Mouse (Mus musculus) right cerebral cortex, postnatal 14 days (tissue): Measurements from ENCODE around the gene Gm29427.

Source experiments
- DNase-seq: peaks from one replicate; pipeline ENCODE4 v3.0.0; 2022

Gene Gm29427

GRCm38 (mm10) chr1:130715561-130716217 lies at the start of gene Gm29427:
Gene Gm29427 (minus strand): TSS chr1:130715799.
- DNase-seq: peak; percentile 89

- DNase-seq: no peak
Observed at GRCm38 (mm10) chr1:130764027-130764461, 48.4 kb upstream of the Gm29427 start.

- DNase-seq: no peak
Observed at GRCm38 (mm10) chr1:130762045-130762760, 46.6 kb upstream of the Gm29427 start.

GRCm38 (mm10) chr1:130761597-130761996 lies 46.0 kb upstream of the Gm29427 start:
- no peak for DNase-seq

GRCm38 (mm10) chr1:130759689-130760088 lies 44.1 kb upstream of the Gm29427 start:
- no peak for DNase-seq

- no peak for DNase-seq
Observed at GRCm38 (mm10) chr1:130746819-130747218, 31.2 kb upstream of the Gm29427 start.

GRCm38 (mm10) chr1:130745591-130745990 lies 30.0 kb upstream of the Gm29427 start:
- DNase-seq: no peak

- no peak for DNase-seq
Observed at GRCm38 (mm10) chr1:130744961-130745360, 29.4 kb upstream of the Gm29427 start.

- DNase-seq: no peak
Observed at GRCm38 (mm10) chr1:130744217-130744616, 28.6 kb upstream of the Gm29427 start.

GRCm38 (mm10) chr1:130743775-130744174 lies 28.2 kb upstream of the Gm29427 start:
- DNase-seq: no peak

GRCm38 (mm10) chr1:130742201-130742600 lies 26.6 kb upstream of the Gm29427 start:
- DNase-seq: no peak

- peak; percentile 47 for DNase-seq
Observed at GRCm38 (mm10) chr1:130740781-130741720, 25.5 kb upstream of the Gm29427 start.

GRCm38 (mm10) chr1:130740227-130740648 lies 24.6 kb upstream of the Gm29427 start:
- peak; percentile 31 for DNase-seq

GRCm38 (mm10) chr1:130739636-130740035 lies 24.0 kb upstream of the Gm29427 start:
- DNase-seq: no peak

- DNase-seq: no peak
Observed at GRCm38 (mm10) chr1:130738551-130739106, 23.0 kb upstream of the Gm29427 start.

- DNase-seq: no peak
Observed at GRCm38 (mm10) chr1:130737916-130738315, 22.3 kb upstream of the Gm29427 start.

- DNase-seq: no peak
Observed at GRCm38 (mm10) chr1:130737411-130737881, 21.8 kb upstream of the Gm29427 start.

- DNase-seq: no peak
Observed at GRCm38 (mm10) chr1:130734852-130735251, 19.3 kb upstream of the Gm29427 start.

- no peak for DNase-seq
Observed at GRCm38 (mm10) chr1:130734452-130734851, 18.9 kb upstream of the Gm29427 start.

GRCm38 (mm10) chr1:130733671-130734070 lies 18.1 kb upstream of the Gm29427 start:
- DNase-seq: no peak

- no peak for DNase-seq
Observed at GRCm38 (mm10) chr1:130732706-130733658, 17.4 kb upstream of the Gm29427 start.
